Mouse (Mus musculus) frontal cortex, postnatal 36 days (tissue): Measurements from ENCODE around the gene Kdsr.

Experiments
- DNase-seq, 2 experiments: peaks; one replicate each; pipeline ENCODE4 v3.0.0; 2022; ENCODE audit warnings: low spot score in 2 of 2

The Kdsr gene

GRCm38 (mm10) chr1:106759572-106760435 is at the start of gene Kdsr:
Kdsr (minus strand) TSS chr1:106759727.
- peak; percentile 98 for DNase-seq

- no peak for DNase-seq
These were observed 40.4 kb upstream of the Kdsr start for GRCm38 (mm10) chr1:106799931-106800330.

- DNase-seq, result no peak
These were observed 39.9 kb upstream of the Kdsr start for GRCm38 (mm10) chr1:106799406-106799805.

GRCm38 (mm10) chr1:106796987-106797779 is 37.7 kb upstream of the Kdsr start:
- DNase-seq, result no peak

- DNase-seq, result peak; percentile 89 to 95
These were observed 37.0 kb upstream of the Kdsr start, which contains the start of gene Vps4b for GRCm38 (mm10) chr1:106796542-106796924. Vps4b (minus strand) TSS chr1:106796728.

- DNase-seq, result no peak
These were observed 36.4 kb upstream of the Kdsr start for GRCm38 (mm10) chr1:106795634-106796541.

GRCm38 (mm10) chr1:106774896-106775295 is 15.4 kb upstream of the Kdsr start:
- no peak for DNase-seq

GRCm38 (mm10) chr1:106774092-106774491 is 14.6 kb upstream of the Kdsr start:
- DNase-seq, result no peak

- DNase-seq, result no peak
These were observed 9.2 kb upstream of the Kdsr start for GRCm38 (mm10) chr1:106768773-106769172.

- DNase-seq, result peak; percentile 9 to 20
These were observed 6.2 kb upstream of the Kdsr start for GRCm38 (mm10) chr1:106765771-106766170.

GRCm38 (mm10) chr1:106764846-106765245 is 5.3 kb upstream of the Kdsr start:
- no peak for DNase-seq

GRCm38 (mm10) chr1:106764281-106764680 is 4.8 kb upstream of the Kdsr start:
- no peak for DNase-seq

- DNase-seq, result no peak
These were observed 1.2 kb upstream of the Kdsr start for GRCm38 (mm10) chr1:106760750-106761149.

GRCm38 (mm10) chr1:106758734-106759571 is 574 bp downstream of the Kdsr start:
- DNase-seq, result peak; percentile 35 to 38

GRCm38 (mm10) chr1:106756633-106757032 is 2.9 kb downstream of the Kdsr start:
- DNase-seq, result no peak

- no peak for DNase-seq
These were observed 7.5 kb downstream of the Kdsr start for GRCm38 (mm10) chr1:106752013-106752412.

GRCm38 (mm10) chr1:106750656-106751055 is 8.9 kb downstream of the Kdsr start:
- no peak for DNase-seq

GRCm38 (mm10) chr1:106748555-106749315 is 10.8 kb downstream of the Kdsr start:
- no peak for DNase-seq

- no peak for DNase-seq
These were observed 16.5 kb downstream of the Kdsr start for GRCm38 (mm10) chr1:106742980-106743379.

- DNase-seq, result no peak
These were observed 18.8 kb downstream of the Kdsr start for GRCm38 (mm10) chr1:106740735-106741134.
